Mouse (Mus musculus): Measurements from ENCODE around the gene Fcna. TPM values are rescaled to one million over a fixed set of nuclear protein-coding genes. Genes with fewer than 3 reads are reported as not detected.

The Fcna gene
- polyA plus RNA-seq (2015; fragmentation: Nextera tagmentation; extraction: Ambion mirVana) = 1.7 and 2.2 TPM in 2 replicates

DNA sequence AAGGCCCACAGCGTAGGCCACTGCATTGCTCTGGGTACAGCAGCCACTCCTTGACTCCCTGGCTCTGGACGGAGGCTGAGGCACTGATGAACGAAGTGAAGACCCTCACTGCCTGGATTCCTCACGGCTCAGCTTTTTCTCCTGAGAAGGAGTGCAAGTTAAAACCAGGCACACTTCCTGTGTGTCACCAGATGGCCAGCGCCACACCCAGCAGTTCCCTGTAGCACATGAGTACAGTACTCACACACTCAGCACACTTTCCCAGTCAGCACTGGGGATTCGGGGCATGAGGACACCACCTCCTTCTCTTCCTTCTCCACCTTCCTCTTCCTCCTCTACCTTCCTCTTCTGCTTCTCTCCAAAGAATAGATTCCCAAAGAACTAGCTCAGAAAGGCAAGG, at the start of gene Fcna:
TSS of gene Fcna (minus strand) at position 220 of the 400 bp plus-strand sequence.
- no peaks in the 10 kb centered on the region for H3K9me3 ChIP-seq (replicated peaks; ENCODE audit: low read length)
- WGBS = 88% methylated on average over 6 of the region's 6 CpGs
- no peaks in the 10 kb centered on the region for H3K36me3 ChIP-seq (ENCODE audit: insufficient read depth, low read length)
- H3K4me3 ChIP-seq (replicated peaks; ENCODE audit: low read depth, low read length) = no peak within 1 kb of the TSS
- no peaks in the 10 kb centered on the region for H3K4me1 ChIP-seq (replicated peaks; ENCODE audit: insufficient read depth, low read length)
- no peak for ATAC-seq (replicated peaks; ENCODE audit: low FRiP score, low read depth)
- H3K4me2 ChIP-seq (ENCODE audit: low read length) = no peak within 1 kb of the TSS
- H3K9ac ChIP-seq (ENCODE audit: low read depth, low read length) = no peak within 1 kb of the TSS
- H3K27ac ChIP-seq = no peak within 1 kb of the TSS
- no peaks in the 10 kb centered on the region for H3K27me3 ChIP-seq (ENCODE audit: insufficient read depth, low read length)
- TF ChIP-seq CTCF (IDR thresholded peaks at IDR 0.05; ENCODE audit: low read depth) = no peak
- DNase-seq (ENCODE audit: low spot score) = no peak

DNA sequence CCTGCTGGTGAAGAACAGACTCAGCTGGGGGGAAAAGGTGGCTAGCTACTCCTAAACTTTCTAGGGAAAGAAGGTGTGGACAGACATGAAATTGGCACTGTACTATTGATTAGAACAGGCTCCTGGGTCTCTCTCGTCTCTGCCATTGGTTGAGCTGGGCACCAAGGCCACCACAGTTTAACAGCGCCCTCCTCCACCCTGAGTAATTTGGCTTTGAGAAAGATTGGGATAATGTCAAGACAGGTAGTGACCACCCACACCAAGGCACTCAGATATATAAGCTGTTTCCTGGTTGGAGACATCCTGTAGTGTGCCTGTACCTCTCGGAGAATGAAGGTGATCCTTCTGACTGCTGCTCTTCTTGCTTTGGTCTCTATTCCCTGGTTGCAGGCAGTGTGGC, 48.7 kb upstream of the Fcna start, which contains the start of gene Lcn6:
TSS of gene Lcn6 (plus strand) at position 301 of the 400 bp plus-strand sequence.
- Histone ChIP-seq H3K4me1 (replicated peaks; ENCODE audit: insufficient read depth, low read length) (no peaks in the 10 kb centered on the region), H3K27ac (no peak within 1 kb of the TSS), H3K36me3 (ENCODE audit: insufficient read depth, low read length) (no peaks in the 10 kb centered on the region), H3K4me2 (ENCODE audit: low read length) (no peak within 1 kb of the TSS), H3K9ac (ENCODE audit: low read depth, low read length) (no peak within 1 kb of the TSS), H3K4me3 (replicated peaks; ENCODE audit: low read depth, low read length) (no peak within 1 kb of the TSS), H3K9me3 (replicated peaks; ENCODE audit: low read length) (no peaks in the 10 kb centered on the region), H3K27me3 (ENCODE audit: insufficient read depth, low read length) (no peaks in the 10 kb centered on the region)
- no peak for TF ChIP-seq CTCF (IDR thresholded peaks at IDR 0.05; ENCODE audit: low read depth)
- WGBS = 93% methylated on average over 3 of the region's 3 CpGs
- DNase-seq (ENCODE audit: low spot score) (no peak), ATAC-seq (replicated peaks; ENCODE audit: low FRiP score, low read depth) (no peak)

DNA sequence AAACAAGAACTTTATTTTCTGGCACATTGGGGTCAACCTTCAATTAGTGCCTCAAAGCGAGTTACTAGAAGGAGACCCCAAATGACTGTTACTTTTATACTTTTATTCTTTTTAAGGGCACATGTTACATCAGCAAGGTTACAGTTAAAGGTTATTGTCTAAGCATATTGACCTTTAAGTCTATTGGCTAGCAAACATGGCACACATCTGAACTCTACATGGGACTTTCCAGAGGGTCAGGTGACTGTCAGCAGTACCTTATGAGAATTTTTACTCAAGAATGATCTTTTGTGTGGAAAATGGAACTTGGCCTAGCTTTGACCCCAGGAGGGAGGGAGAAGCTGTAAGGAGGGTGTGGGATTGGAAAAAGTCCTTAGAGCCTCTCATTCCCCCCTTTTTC, 38.7 kb upstream of the Fcna start:
- H3K36me3 ChIP-seq (ENCODE audit: insufficient read depth, low read length) = no peaks in the 10 kb centered on the region
- no peaks in the 10 kb centered on the region for H3K4me1 ChIP-seq (replicated peaks; ENCODE audit: insufficient read depth, low read length)
- ATAC-seq (replicated peaks; ENCODE audit: low FRiP score, low read depth) (no peak), DNase-seq (ENCODE audit: low spot score) (no peak)
- H3K4me2 ChIP-seq (ENCODE audit: low read length) = no peak overlapping the region
- no peak overlapping the region for H3K9ac ChIP-seq (ENCODE audit: low read depth, low read length)
- no peak for TF ChIP-seq CTCF (IDR thresholded peaks at IDR 0.05; ENCODE audit: low read depth)
- H3K27ac ChIP-seq = no peak overlapping the region
- no peak overlapping the region for H3K4me3 ChIP-seq (replicated peaks; ENCODE audit: low read depth, low read length)
- 67% methylated on average over 1 of the region's 1 CpGs for WGBS
- no peaks in the 10 kb centered on the region for H3K9me3 ChIP-seq (replicated peaks; ENCODE audit: low read length)
- no peaks in the 10 kb centered on the region for H3K27me3 ChIP-seq (ENCODE audit: insufficient read depth, low read length)

DNA sequence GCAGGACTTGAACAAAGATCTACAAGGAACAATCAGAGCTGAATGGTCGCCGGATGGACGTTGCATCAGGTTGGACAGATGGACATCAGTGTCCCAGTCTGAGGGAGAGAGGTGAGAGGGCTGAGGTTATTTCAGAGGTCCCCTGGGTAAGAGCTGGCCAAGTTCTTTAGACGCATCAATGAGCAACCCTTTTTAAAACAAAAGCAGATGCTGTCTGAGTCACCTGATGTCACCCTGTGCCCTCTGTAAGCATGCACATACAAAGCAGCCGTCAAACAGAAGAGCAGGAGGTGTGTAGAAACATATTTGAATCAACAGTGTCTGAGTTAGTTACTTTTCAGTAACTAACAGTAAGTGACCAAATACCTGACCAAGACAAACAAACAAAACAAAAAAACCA, 36.3 kb upstream of the Fcna start:
- no peaks in the 10 kb centered on the region for H3K27me3 ChIP-seq (ENCODE audit: insufficient read depth, low read length)
- H3K9ac ChIP-seq (ENCODE audit: low read depth, low read length) = no peak overlapping the region
- no peak overlapping the region for H3K27ac ChIP-seq
- H3K4me2 ChIP-seq (ENCODE audit: low read length) = no peak overlapping the region
- DNase-seq (ENCODE audit: low spot score) = no peak
- H3K36me3 ChIP-seq (ENCODE audit: insufficient read depth, low read length) = no peaks in the 10 kb centered on the region
- no peaks in the 10 kb centered on the region for H3K9me3 ChIP-seq (replicated peaks; ENCODE audit: low read length)
- ATAC-seq (replicated peaks; ENCODE audit: low FRiP score, low read depth) = no peak
- TF ChIP-seq CTCF (IDR thresholded peaks at IDR 0.05; ENCODE audit: low read depth) = no peak
- H3K4me1 ChIP-seq (replicated peaks; ENCODE audit: insufficient read depth, low read length) = no peaks in the 10 kb centered on the region
- H3K4me3 ChIP-seq (replicated peaks; ENCODE audit: low read depth, low read length) = no peak overlapping the region
- WGBS = 74% methylated on average over 5 of the region's 5 CpGs

DNA sequence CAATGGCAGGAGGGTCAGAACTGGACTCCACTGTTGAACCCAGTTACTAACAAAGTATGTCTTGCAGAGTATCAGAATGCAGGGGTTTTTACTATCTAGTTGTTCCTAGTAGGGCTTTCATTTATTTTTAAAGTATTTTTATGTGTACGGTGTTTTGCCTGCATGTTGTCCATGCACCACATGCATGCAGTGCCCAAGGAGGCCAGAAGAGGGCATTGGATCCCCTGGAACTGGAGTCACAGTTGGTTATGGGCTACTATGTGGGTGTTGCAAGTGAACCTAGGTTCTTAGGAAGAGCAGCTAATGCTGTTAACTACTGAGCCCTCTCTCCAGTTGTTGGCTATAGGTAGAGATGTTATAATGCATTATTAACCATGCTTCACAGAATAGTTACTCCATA, 35.7 kb upstream of the Fcna start:
- TF ChIP-seq CTCF (IDR thresholded peaks at IDR 0.05; ENCODE audit: low read depth) = peak; percentile 81
- Histone ChIP-seq H3K4me1 (replicated peaks; ENCODE audit: insufficient read depth, low read length) (no peaks in the 10 kb centered on the region), H3K4me2 (ENCODE audit: low read length) (no peak overlapping the region), H3K27me3 (ENCODE audit: insufficient read depth, low read length) (no peaks in the 10 kb centered on the region), H3K27ac (no peak overlapping the region), H3K4me3 (replicated peaks; ENCODE audit: low read depth, low read length) (no peak overlapping the region), H3K9ac (ENCODE audit: low read depth, low read length) (no peak overlapping the region), H3K36me3 (ENCODE audit: insufficient read depth, low read length) (no peaks in the 10 kb centered on the region), H3K9me3 (replicated peaks; ENCODE audit: low read length) (no peaks in the 10 kb centered on the region)
- ATAC-seq (replicated peaks; ENCODE audit: low FRiP score, low read depth) (no peak), DNase-seq (ENCODE audit: low spot score) (peak; percentile 51)
- WGBS = 71% methylated on average over 1 of the region's 1 CpGs

DNA sequence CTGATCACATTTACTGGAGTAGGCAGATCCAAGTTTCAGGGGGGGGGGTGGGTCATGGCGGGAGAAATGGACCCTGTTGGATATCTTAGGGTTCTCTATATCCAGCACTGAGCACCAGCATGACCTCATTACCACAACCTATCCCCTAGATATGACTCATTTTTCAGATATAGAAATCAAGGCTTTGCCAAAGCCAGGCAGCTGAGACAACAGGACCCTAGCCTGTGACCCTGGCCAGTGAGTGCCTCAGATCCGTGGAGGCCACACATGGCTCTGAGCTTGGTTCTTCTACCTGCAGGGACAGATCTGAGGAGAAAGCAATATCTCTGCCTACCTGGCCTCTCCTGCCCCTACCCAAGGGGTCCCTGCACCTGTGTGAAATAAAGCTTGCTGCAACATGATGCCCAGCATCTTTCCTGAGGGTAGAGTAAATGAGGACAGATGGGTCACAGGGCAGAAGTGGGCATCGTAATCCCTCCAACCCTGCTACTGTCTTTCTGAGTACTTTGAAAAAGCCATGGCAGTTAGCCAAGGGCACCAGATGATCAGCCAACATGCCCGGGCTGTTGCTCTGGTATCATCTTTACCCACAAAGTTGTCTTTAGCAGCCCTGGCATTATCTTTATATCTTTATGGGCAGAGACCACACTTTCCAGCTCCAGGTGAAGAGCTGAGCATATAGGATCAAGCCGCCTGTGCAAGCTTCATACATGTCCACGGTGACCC, 33.6 kb upstream of the Fcna start:
- no peak overlapping the region for H3K4me2 ChIP-seq (ENCODE audit: low read length)
- WGBS = 87% methylated on average over 6 of the region's 6 CpGs
- no peak for DNase-seq (ENCODE audit: low spot score)
- no peaks in the 10 kb centered on the region for H3K36me3 ChIP-seq (ENCODE audit: insufficient read depth, low read length)
- H3K27me3 ChIP-seq (ENCODE audit: insufficient read depth, low read length) = no peaks in the 10 kb centered on the region
- H3K9me3 ChIP-seq (replicated peaks; ENCODE audit: low read length) = no peaks in the 10 kb centered on the region
- H3K4me1 ChIP-seq (replicated peaks; ENCODE audit: insufficient read depth, low read length) = no peaks in the 10 kb centered on the region
- no peak overlapping the region for H3K4me3 ChIP-seq (replicated peaks; ENCODE audit: low read depth, low read length)
- no peak for ATAC-seq (replicated peaks; ENCODE audit: low FRiP score, low read depth)
- H3K27ac ChIP-seq = no peak overlapping the region
- no peak for TF ChIP-seq CTCF (IDR thresholded peaks at IDR 0.05; ENCODE audit: low read depth)
- no peak overlapping the region for H3K9ac ChIP-seq (ENCODE audit: low read depth, low read length)

DNA sequence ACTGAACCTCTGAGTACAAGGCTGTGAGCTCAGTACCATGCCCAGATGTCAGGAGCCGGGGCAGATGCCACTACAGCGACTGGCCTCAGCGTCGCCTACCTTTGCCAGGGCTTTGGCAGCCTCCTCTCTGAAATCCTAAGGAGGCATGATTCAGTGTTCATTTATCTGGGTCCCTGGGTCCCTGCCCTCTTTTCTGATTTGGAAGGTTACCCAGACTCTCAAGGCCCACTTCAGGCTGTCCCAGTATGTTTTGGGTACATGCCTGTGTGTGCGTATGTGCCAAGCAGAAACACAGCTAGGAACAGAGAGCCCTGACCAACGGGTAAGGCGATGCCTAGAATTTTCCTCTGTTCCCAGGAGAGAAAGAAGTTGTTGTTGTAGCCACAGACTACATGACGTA, 32.4 kb upstream of the Fcna start:
- Histone ChIP-seq H3K27me3 (ENCODE audit: insufficient read depth, low read length) (no peaks in the 10 kb centered on the region), H3K27ac (no peak overlapping the region), H3K4me3 (replicated peaks; ENCODE audit: low read depth, low read length) (no peak overlapping the region), H3K36me3 (ENCODE audit: insufficient read depth, low read length) (no peaks in the 10 kb centered on the region), H3K4me1 (replicated peaks; ENCODE audit: insufficient read depth, low read length) (no peaks in the 10 kb centered on the region), H3K4me2 (ENCODE audit: low read length) (no peak overlapping the region), H3K9me3 (replicated peaks; ENCODE audit: low read length) (no peaks in the 10 kb centered on the region), H3K9ac (ENCODE audit: low read depth, low read length) (no peak overlapping the region)
- TF ChIP-seq CTCF (IDR thresholded peaks at IDR 0.05; ENCODE audit: low read depth) = no peak
- ATAC-seq (replicated peaks; ENCODE audit: low FRiP score, low read depth) (no peak), DNase-seq (ENCODE audit: low spot score) (no peak)
- WGBS = 78% methylated on average over 8 of the region's 8 CpGs

All from kidney, postnatal 0 days (tissue).